Mouse (Mus musculus) intestine, embryonic 16.5 days (tissue): Measurements from ENCODE around the gene Kcna2. TPM values are rescaled to one million over a fixed set of nuclear protein-coding genes. Genes with fewer than 3 reads are reported as not detected.

Experiments
- ATAC-seq: fragments of 200-750 bp; cut with Nextera tagmentation; 2 replicates; pipeline ENCODE4 v1.8.0; 2017; ENCODE audit warnings: moderate TSS enrichment, moderate library complexity
- H3K27ac ChIP-seq: fragments of 300-500 bp; sonication (generic); 2 replicates; pipeline ENCODE4 v1.5.1; 2014; ENCODE audit warnings: mild to moderate bottlenecking, low read length
- H3K27me3 ChIP-seq: fragments of 300-500 bp; sonication (generic); replicated peaks from 2 replicates; pipeline ENCODE4 v1.6.1; 2014; ENCODE audit warnings: low read length, control low read depth, mixed read lengths; ENCODE audit not compliant: control insufficient read depth, insufficient read depth
- H3K36me3 ChIP-seq: fragments of 300-500 bp; sonication (generic); 2 replicates; pipeline ENCODE4 v1.6.1; 2014; ENCODE audit warnings: low read length, control low read depth; ENCODE audit not compliant: control insufficient read depth, insufficient read depth
- H3K4me1 ChIP-seq: fragments of 300-500 bp; sonication (generic); 2 replicates; pipeline ENCODE4 v1.6.1; 2014; ENCODE audit warnings: low read length, control low read depth, mixed read lengths; ENCODE audit not compliant: control insufficient read depth, insufficient read depth
- H3K4me2 ChIP-seq: fragments of 300-500 bp; sonication (generic); 2 replicates; pipeline ENCODE4 v1.6.1; 2014; ENCODE audit warnings: low read depth, low read length, control low read depth
- H3K4me3 ChIP-seq: fragments of 300-500 bp; sonication (generic); 2 replicates; pipeline ENCODE4 v1.5.1; 2014; ENCODE audit warnings: mild to moderate bottlenecking, low read length
- H3K9ac ChIP-seq: fragments of 300-500 bp; sonication (generic); 2 replicates; pipeline ENCODE4 v1.6.1; 2014; ENCODE audit warnings: low read depth, low read length
- H3K9me3 ChIP-seq: fragments of 300-500 bp; sonication (generic); 2 replicates; pipeline ENCODE4 v1.6.1; 2016; ENCODE audit warnings: low read length, control low read depth; ENCODE audit not compliant: control insufficient read depth
- WGBS: fragments of 180-500 bp; shearing (Covaris S2); extraction: QIAGEN DNeasy Blood & Tissue Kit; methylation state at CpG from one replicate; pipeline ENCODE4 v1.1.7; 2014; 5-methylcytosine and 5-hydroxymethylcytosine counted together
- polyA plus RNA-seq: library from polyadenylated mRNA; unstranded; fragments of >200 nt; fragmentation: Nextera tagmentation; extraction: Ambion mirVana; gene quantifications from 2 replicates; pipeline ENCODE4 v1.2.1, GENCODE M21; 2015

Gene Kcna2
- polyA plus RNA-seq, 1 experiment from 2014 or later = 0.04 TPM

DNA sequence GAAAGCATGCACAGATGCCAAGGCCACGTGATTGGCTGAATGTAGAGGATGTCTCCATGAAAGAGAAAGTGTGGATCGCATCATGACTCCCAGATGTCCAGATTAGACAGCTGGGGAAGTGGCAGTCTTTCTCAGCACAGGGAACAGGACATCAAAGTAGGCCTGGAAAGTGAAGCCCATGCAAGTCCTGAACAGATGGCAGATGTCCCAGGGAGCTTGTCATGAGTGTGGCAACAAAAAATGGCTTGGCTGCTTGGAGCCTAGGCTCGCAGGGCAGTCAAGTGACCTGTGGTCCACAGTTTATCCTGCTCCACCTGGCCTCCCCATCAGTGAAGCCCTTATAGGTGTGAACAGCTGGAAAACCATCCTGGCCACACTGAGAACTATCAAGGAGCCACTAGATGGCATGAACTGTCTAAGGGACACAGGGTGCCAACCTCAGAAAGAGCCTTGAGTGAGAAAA lies 4.6 kb upstream of the Kcna2 start:
- Histone ChIP-seq H3K4me3 (no peak overlapping the region), H3K4me1 (0 out of 2 replicates have a peak, but pooled peaks cover 2% of the 10 kb centered on the region), H3K9me3 (no peaks in the 10 kb centered on the region), H3K4me2 (no peak overlapping the region), H3K27me3 (peaks cover 19% of the 10 kb centered on the region), H3K36me3 (no peaks in the 10 kb centered on the region), H3K9ac (no peak overlapping the region), H3K27ac (no peak overlapping the region)
- 76% methylated on average over 3 of the region's 3 CpGs for WGBS
- ATAC-seq = no peak

DNA sequence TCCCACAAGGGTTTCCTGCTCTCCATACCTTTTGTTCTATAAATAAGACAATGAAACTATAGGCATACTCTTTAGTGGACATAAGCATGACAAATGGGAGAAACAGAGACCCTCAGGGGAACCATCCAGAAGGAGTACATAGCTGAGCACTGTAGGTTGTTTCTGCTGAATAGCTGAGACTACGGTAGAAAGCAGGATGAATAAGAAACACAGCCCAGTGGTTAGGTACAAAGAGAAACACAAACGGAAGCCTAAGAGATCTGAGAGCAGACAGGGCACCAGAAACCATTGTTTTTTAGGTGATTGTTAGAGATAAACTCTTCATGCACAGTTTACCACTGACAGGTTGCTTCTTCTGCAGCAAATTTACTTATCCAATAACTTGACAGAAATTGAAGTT lies 1.1 kb upstream of the Kcna2 start:
- H3K4me1 ChIP-seq = peaks cover 9% of the 10 kb centered on the region; the same call in 1 of the 2 replicates
- no peaks in the 10 kb centered on the region for H3K9me3 ChIP-seq
- no peaks in the 10 kb centered on the region for H3K36me3 ChIP-seq
- H3K4me3 ChIP-seq = no peak overlapping the region
- ATAC-seq = no peak
- H3K27ac ChIP-seq = no peak overlapping the region
- H3K4me2 ChIP-seq = no peak overlapping the region
- peaks cover 48% of the 10 kb centered on the region for H3K27me3 ChIP-seq
- 55% methylated on average over 2 of the region's 2 CpGs for WGBS
- H3K9ac ChIP-seq = no peak overlapping the region

DNA sequence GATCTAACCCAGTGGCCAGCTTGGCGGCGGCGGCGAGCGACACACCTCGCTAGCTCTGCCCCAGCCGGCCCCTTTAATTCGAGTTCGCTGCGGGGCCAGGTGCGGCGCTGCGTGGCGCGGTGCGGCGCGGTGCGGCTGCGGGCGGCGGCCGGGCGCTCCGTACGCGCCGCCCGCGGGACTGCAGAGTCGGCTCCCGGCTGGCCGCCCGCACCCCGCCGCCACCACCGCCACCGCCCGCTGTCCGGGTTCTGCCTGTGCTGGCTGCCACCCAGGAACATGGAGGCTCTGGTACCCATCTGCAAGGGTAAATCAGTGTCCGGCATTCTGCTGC lies 475 bp downstream of the Kcna2 start:
- peak overlapping the region; percentile 49 for H3K4me3 ChIP-seq
- H3K4me2 ChIP-seq = peak overlapping the region; percentile 85
- WGBS = 0% methylated on average over 37 of the region's 41 CpGs
- peak overlapping the region; percentile 55; the same call in 1 of the 2 replicates for H3K9ac ChIP-seq
- no peak overlapping the region for H3K27ac ChIP-seq
- peaks cover 9% of the 10 kb centered on the region; the same call in 1 of the 2 replicates for H3K4me1 ChIP-seq
- no peaks in the 10 kb centered on the region for H3K9me3 ChIP-seq
- H3K36me3 ChIP-seq = no peaks in the 10 kb centered on the region
- peaks cover 48% of the 10 kb centered on the region for H3K27me3 ChIP-seq
- ATAC-seq = peak; percentile 16; the same call in 1 of the 2 replicates

DNA sequence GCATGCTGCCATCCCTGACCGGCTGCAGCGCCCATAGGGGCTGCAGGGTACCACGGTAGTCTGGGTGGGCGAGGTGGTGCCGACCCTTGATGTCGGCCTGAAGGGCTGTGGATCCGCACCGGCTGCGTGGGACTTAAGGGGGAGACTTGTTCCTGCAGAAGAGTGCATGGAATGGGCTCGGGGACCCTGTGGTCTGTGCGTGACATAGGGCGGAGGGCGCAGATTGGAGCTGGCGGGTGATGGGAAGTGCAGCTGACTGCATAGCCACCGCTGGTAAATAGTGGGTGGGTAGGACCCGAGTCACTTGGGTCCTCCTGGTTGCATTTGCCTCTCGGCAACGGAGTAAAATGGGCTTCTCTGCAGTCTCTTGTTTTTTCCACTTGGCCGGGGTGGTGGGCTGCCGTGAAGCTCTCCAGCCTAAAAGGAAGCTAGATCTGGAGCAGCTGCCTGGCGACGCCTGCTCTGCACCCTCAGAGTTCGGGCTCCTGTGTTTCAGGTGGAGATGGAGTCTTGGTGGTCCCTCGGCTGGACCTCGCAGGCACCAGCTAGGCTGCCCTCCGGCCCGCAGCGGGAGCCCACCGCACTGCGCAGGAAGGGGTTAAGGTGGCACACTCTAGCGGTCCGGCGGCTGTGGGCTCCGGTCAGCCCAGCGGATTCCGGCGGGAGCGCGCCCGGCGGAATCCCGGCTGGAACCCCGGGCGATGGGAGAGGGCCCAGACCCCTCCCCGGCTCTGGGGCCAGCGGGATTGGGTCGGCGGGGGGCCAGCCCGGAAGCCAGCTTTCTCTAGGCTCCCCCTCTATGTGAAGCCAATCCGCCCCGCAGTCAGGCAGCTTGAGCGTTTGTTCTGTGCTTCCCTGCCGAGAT lies 1.1 kb downstream of the Kcna2 start:
- Histone ChIP-seq H3K9ac (peak overlapping the region; percentile 55), H3K27me3 (peaks cover 48% of the 10 kb centered on the region), H3K4me2 (peak overlapping the region; percentile 85), H3K9me3 (no peaks in the 10 kb centered on the region), H3K4me3 (peak overlapping the region; percentile 49), H3K27ac (no peak overlapping the region), H3K4me1 (peaks cover 9% of the 10 kb centered on the region; the same call in 1 of the 2 replicates), H3K36me3 (no peaks in the 10 kb centered on the region)
- WGBS = 1% methylated on average over 53 of the region's 53 CpGs
- ATAC-seq = peak; percentile 65

DNA sequence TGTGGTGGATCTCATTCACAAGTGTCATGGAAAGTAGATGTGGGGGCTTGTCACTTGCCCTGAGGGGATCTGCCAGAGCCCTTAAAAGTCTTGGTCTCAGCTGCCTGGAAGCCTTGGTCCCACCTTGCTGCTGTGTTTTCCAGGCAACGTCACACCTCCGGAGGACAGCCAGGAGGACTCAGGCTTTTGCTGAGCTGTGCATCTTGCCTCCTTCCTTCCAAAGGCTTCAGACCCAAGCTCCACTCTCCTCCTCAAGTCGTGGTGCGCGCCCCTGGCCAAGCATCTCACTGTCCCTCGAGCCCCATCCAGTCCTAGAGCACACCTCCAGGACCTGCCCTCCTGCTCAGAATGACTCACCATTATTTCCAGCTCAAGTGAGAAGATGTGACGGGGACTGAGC lies 2.1 kb downstream of the Kcna2 start:
- Histone ChIP-seq H3K4me2 (peak overlapping the region; percentile 85), H3K9ac (no peak overlapping the region), H3K9me3 (no peaks in the 10 kb centered on the region), H3K27me3 (peaks cover 48% of the 10 kb centered on the region), H3K27ac (no peak overlapping the region), H3K36me3 (no peaks in the 10 kb centered on the region), H3K4me3 (no peak overlapping the region), H3K4me1 (peaks cover 9% of the 10 kb centered on the region; the same call in 1 of the 2 replicates)
- no peak for ATAC-seq
- 77% methylated on average over 7 of the region's 7 CpGs for WGBS

DNA sequence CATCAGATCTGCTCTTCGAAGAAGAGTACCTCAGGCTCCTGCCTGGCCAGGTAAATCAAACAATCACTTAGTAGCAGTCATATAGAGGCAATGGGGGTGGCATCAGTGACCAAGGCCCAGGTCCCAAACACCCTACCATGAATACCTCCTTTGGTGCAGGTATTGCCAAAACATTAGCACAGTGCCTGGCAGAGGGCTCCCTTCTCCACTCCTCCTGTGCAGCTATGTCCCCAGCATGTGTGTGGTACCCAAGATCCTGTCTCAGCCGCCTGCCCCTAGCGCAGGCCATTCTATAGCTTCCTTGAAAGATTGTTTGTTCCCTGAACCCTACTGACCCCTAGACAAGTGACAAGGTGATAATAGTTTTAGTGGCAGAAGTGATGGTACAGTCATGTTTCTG lies 2.5 kb downstream of the Kcna2 start:
- Histone ChIP-seq H3K9me3 (no peaks in the 10 kb centered on the region), H3K27ac (no peak overlapping the region), H3K36me3 (no peaks in the 10 kb centered on the region), H3K4me1 (peaks cover 9% of the 10 kb centered on the region; the same call in 1 of the 2 replicates), H3K9ac (no peak overlapping the region), H3K4me2 (no peak overlapping the region), H3K4me3 (no peak overlapping the region), H3K27me3 (peaks cover 48% of the 10 kb centered on the region)
- no peak for ATAC-seq
- WGBS = 80% methylated on average over 3 of the region's 3 CpGs

DNA sequence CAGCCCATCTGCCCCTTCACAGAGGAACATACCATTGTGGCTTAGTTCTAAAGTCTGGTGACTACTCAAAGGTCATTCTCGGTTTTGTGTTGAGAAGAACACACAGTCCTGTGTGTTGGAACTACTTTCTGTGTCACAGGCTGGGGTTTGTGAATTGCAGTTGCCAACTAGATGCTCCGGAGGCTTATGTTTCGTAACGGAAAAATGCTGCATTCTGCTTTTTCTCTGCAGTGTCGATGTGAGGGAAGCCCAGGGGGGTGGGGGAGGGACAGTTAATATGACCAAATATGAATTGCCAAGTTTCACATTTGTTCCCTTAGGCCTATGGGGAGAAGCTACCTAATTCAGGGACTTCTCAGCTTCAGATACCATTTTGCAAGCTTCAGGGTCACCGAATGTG lies 5.0 kb downstream of the Kcna2 start:
- ATAC-seq = no peak
- H3K4me1 ChIP-seq = peaks cover 9% of the 10 kb centered on the region; the same call in 1 of the 2 replicates
- 78% methylated on average over 6 of the region's 6 CpGs for WGBS
- H3K4me2 ChIP-seq = no peak overlapping the region
- H3K36me3 ChIP-seq = no peaks in the 10 kb centered on the region
- no peak overlapping the region for H3K9ac ChIP-seq
- H3K27me3 ChIP-seq = peaks cover 33% of the 10 kb centered on the region
- no peak overlapping the region for H3K27ac ChIP-seq
- no peaks in the 10 kb centered on the region for H3K9me3 ChIP-seq
- no peak overlapping the region for H3K4me3 ChIP-seq

DNA sequence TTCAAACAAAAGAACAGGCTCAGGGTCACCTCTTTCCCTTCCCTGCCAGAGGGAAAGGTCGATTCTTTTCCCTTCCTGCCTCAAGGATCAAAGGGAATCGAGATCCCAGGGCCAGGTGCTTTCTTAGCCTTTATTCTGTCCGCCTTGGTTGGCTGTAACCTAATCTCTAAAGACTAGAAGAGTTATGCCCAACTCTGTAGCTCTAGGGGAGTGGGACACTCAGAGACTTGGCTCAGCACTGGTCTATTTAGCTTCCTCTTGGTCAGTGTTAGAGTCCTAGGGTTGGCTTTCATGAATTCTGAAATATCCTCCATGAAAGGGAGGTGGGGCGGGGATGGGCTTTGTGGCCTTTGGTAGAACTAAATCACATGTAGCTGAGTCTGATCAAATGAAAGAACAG lies 11.6 kb downstream of the Kcna2 start:
- no peaks in the 10 kb centered on the region for H3K4me1 ChIP-seq
- H3K9me3 ChIP-seq = no peaks in the 10 kb centered on the region
- no peak overlapping the region for H3K4me3 ChIP-seq
- no peak overlapping the region for H3K4me2 ChIP-seq
- H3K36me3 ChIP-seq = no peaks in the 10 kb centered on the region
- no peak overlapping the region for H3K27ac ChIP-seq
- H3K9ac ChIP-seq = no peak overlapping the region
- H3K27me3 ChIP-seq = no peaks in the 10 kb centered on the region
- 49% methylated on average over 4 of the region's 4 CpGs for WGBS
- no peak for ATAC-seq

DNA sequence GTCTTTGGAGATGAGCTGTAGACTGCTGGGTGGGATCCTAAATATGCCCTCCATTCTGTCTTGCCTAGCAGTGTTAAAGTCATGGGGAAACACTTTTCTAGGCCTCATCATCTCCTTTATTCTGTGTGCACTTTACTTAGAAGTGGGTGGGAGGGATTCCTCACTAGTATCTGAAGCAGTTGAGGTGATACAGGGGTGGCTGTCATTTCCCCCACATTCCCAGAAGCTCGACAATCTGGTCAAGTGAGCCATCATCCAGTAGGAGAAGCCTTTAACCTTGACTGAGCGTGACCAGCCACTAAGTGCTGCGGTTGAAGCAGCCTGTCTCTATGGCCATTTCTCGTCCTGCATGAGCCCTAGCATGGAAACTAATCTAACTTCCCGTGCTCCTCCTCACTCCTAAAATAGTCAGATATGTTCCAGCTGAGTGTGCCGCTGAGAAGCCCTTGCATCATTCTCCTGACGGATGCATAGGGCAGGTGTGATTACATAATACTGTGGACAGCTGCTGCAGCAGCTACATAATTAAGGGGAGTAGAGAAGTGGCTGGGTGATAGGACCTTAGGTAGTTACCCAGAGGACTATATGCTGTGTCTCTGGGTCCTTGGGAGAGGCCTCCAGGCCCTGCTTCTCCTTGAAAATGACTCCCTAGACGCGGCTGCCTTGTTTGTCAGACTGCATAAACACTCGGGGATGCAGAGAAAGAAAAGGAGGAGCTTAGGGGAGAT lies 12.2 kb downstream of the Kcna2 start:
- 53% methylated on average over 10 of the region's 10 CpGs for WGBS
- H3K9ac ChIP-seq = no peak overlapping the region
- H3K9me3 ChIP-seq = no peaks in the 10 kb centered on the region
- no peak overlapping the region for H3K4me3 ChIP-seq
- no peaks in the 10 kb centered on the region for H3K27me3 ChIP-seq
- H3K4me2 ChIP-seq = no peak overlapping the region
- H3K36me3 ChIP-seq = no peaks in the 10 kb centered on the region
- H3K4me1 ChIP-seq = no peaks in the 10 kb centered on the region
- no peak for ATAC-seq
- no peak overlapping the region for H3K27ac ChIP-seq
